Mouse (Mus musculus) megakaryocyte, embryonic 14.5 days (primary cell): Measurements from ENCODE around the gene Trip10.

ENCODE experiments used
- FLI1 ChIP-seq: IDR thresholded peaks from 2 replicates; pipeline ENCODE4 v1.6.1; 2012; ENCODE audit warnings: low read length, inconsistent platforms, mixed read lengths
- GATA1 ChIP-seq: IDR thresholded peaks from 3 replicates; pipeline ENCODE4 v1.6.1; 2012; ENCODE audit warnings: mixed read lengths, low read length, inconsistent platforms, borderline replicate concordance

DNA sequence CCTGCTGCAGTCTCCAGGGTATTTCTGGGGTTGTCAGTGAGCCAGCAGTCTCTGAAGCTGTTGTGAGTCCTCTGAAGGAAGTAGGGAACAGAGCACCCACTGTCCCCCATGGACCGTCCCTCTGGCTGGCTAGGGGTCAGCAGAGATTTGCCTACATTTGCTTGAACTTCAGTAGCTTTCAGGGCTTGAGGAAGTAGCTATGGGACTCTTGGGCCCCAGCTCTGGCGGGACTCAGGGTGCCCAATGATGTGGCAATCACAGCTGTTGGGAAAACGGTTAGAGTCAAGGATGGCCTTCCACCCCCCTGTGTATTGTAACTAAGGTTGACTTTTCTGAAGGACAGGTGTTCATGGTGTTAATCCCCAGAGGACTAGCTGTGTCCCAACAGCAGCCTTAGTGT, 31.2 kb downstream of the Trip10 start:
- TF ChIP-seq GATA1 (no peak), FLI1 (no peak)
